Mouse (Mus musculus): Measurements from ENCODE around the gene Mcl1. TPM values are rescaled to one million over a fixed set of nuclear protein-coding genes. Genes with fewer than 3 reads are reported as not detected.

Gene Mcl1
- polyA plus RNA-seq, 1 experiment from 2014 or later: 49.0 TPM

- 72% methylated on average over 10 of the region's 10 CpGs for WGBS
- no peak for ATAC-seq (ENCODE audit: low read depth)
These were observed 13.0 kb upstream of the Mcl1 start for GRCm38 (mm10) chr3:95645313-95646235.

GRCm38 (mm10) chr3:95648016-95648415 is 10.6 kb upstream of the Mcl1 start:
- Histone ChIP-seq H3K4me3 (ENCODE audit: low read depth, low read length) (no peak overlapping the region), H3K9me3 (ENCODE audit: control insufficient read depth, low read length) (no peaks in the 10 kb centered on the region), H3K27ac (ENCODE audit: low read depth, low read length) (no peak overlapping the region), H3K27me3 (ENCODE audit: control insufficient read depth, insufficient read depth, low read length) (no peaks in the 10 kb centered on the region), H3K36me3 (ENCODE audit: control insufficient read depth, insufficient read depth, low read length) (no peaks in the 10 kb centered on the region), H3K9ac (replicated peaks; ENCODE audit: low read depth, low read length) (no peak overlapping the region), H3K4me2 (ENCODE audit: low read depth, low read length) (no peak overlapping the region), H3K4me1 (ENCODE audit: control insufficient read depth, insufficient read depth, low read length) (no peaks in the 10 kb centered on the region)
- ATAC-seq (ENCODE audit: low read depth): no peak
- WGBS: 93% methylated on average over 5 of the region's 5 CpGs

More at GRCm38 (mm10) chr3:95645313-95646235, 13.0 kb upstream of the Mcl1 start:
- no peak overlapping the region for H3K4me2 ChIP-seq (ENCODE audit: low read depth, low read length)
- H3K4me3 ChIP-seq (ENCODE audit: low read depth, low read length): no peak overlapping the region
- H3K27me3 ChIP-seq (ENCODE audit: control insufficient read depth, insufficient read depth, low read length): no peaks in the 10 kb centered on the region
- no peak overlapping the region for H3K27ac ChIP-seq (ENCODE audit: low read depth, low read length)
- H3K4me1 ChIP-seq (ENCODE audit: control insufficient read depth, insufficient read depth, low read length): no peaks in the 10 kb centered on the region
- H3K9me3 ChIP-seq (ENCODE audit: control insufficient read depth, low read length): no peaks in the 10 kb centered on the region
- no peaks in the 10 kb centered on the region for H3K36me3 ChIP-seq (ENCODE audit: control insufficient read depth, insufficient read depth, low read length)
- H3K9ac ChIP-seq (replicated peaks; ENCODE audit: low read depth, low read length): no peak overlapping the region

- Histone ChIP-seq H3K9ac (replicated peaks; ENCODE audit: low read depth, low read length) (no peak overlapping the region), H3K4me1 (ENCODE audit: control insufficient read depth, insufficient read depth, low read length) (no peaks in the 10 kb centered on the region), H3K9me3 (ENCODE audit: control insufficient read depth, low read length) (no peaks in the 10 kb centered on the region), H3K36me3 (ENCODE audit: control insufficient read depth, insufficient read depth, low read length) (no peaks in the 10 kb centered on the region), H3K27me3 (ENCODE audit: control insufficient read depth, insufficient read depth, low read length) (no peaks in the 10 kb centered on the region), H3K4me3 (ENCODE audit: low read depth, low read length) (no peak overlapping the region), H3K27ac (ENCODE audit: low read depth, low read length) (no peak overlapping the region), H3K4me2 (ENCODE audit: low read depth, low read length) (no peak overlapping the region)
- ATAC-seq (ENCODE audit: low read depth): no peak
- 77% methylated on average over 6 of the region's 6 CpGs for WGBS
These were observed 8.1 kb upstream of the Mcl1 start for GRCm38 (mm10) chr3:95650276-95651032.

- ATAC-seq (ENCODE audit: low read depth): no peak
- WGBS: 87% methylated on average over 3 of the region's 3 CpGs
- no peak overlapping the region for H3K9ac ChIP-seq (replicated peaks; ENCODE audit: low read depth, low read length)
- no peaks in the 10 kb centered on the region for H3K36me3 ChIP-seq (ENCODE audit: control insufficient read depth, insufficient read depth, low read length)
- no peak overlapping the region for H3K27ac ChIP-seq (ENCODE audit: low read depth, low read length)
- H3K27me3 ChIP-seq (ENCODE audit: control insufficient read depth, insufficient read depth, low read length): no peaks in the 10 kb centered on the region
- H3K4me1 ChIP-seq (ENCODE audit: control insufficient read depth, insufficient read depth, low read length): no peaks in the 10 kb centered on the region
- H3K4me2 ChIP-seq (ENCODE audit: low read depth, low read length): no peak overlapping the region
- no peak overlapping the region for H3K4me3 ChIP-seq (ENCODE audit: low read depth, low read length)
- H3K9me3 ChIP-seq (ENCODE audit: control insufficient read depth, low read length): no peaks in the 10 kb centered on the region
These were observed 7.6 kb upstream of the Mcl1 start for GRCm38 (mm10) chr3:95651033-95651373.

- Histone ChIP-seq H3K36me3 (ENCODE audit: control insufficient read depth, insufficient read depth, low read length) (no peaks in the 10 kb centered on the region), H3K4me3 (ENCODE audit: low read depth, low read length) (no peak overlapping the region)
- ATAC-seq (ENCODE audit: low read depth): no peak
These were observed 7.0 kb upstream of the Mcl1 start for GRCm38 (mm10) chr3:95651391-95652203.

GRCm38 (mm10) chr3:95652204-95652811 is 6.3 kb upstream of the Mcl1 start:
- 59% methylated on average over 7 of the region's 7 CpGs for WGBS

More at GRCm38 (mm10) chr3:95651391-95652203, 7.0 kb upstream of the Mcl1 start:
- no peaks in the 10 kb centered on the region for H3K27me3 ChIP-seq (ENCODE audit: control insufficient read depth, insufficient read depth, low read length)
- no peaks in the 10 kb centered on the region for H3K4me1 ChIP-seq (ENCODE audit: control insufficient read depth, insufficient read depth, low read length)
- H3K4me2 ChIP-seq (ENCODE audit: low read depth, low read length): no peak overlapping the region
- H3K9me3 ChIP-seq (ENCODE audit: control insufficient read depth, low read length): no peaks in the 10 kb centered on the region
- H3K9ac ChIP-seq (replicated peaks; ENCODE audit: low read depth, low read length): no peak overlapping the region
- H3K27ac ChIP-seq (ENCODE audit: low read depth, low read length): no peak overlapping the region
- WGBS: 92% methylated on average over 16 of the region's 16 CpGs

GRCm38 (mm10) chr3:95652871-95653270 is 5.7 kb upstream of the Mcl1 start:
- Histone ChIP-seq H3K4me2 (ENCODE audit: low read depth, low read length) (no peak overlapping the region), H3K9me3 (ENCODE audit: control insufficient read depth, low read length) (no peaks in the 10 kb centered on the region), H3K27me3 (ENCODE audit: control insufficient read depth, insufficient read depth, low read length) (no peaks in the 10 kb centered on the region), H3K9ac (replicated peaks; ENCODE audit: low read depth, low read length) (no peak overlapping the region), H3K27ac (ENCODE audit: low read depth, low read length) (no peak overlapping the region), H3K4me3 (ENCODE audit: low read depth, low read length) (no peak overlapping the region), H3K4me1 (ENCODE audit: control insufficient read depth, insufficient read depth, low read length) (no peaks in the 10 kb centered on the region), H3K36me3 (ENCODE audit: control insufficient read depth, insufficient read depth, low read length) (no peaks in the 10 kb centered on the region)
- WGBS: 29% methylated on average over 6 of the region's 6 CpGs
- ATAC-seq (ENCODE audit: low read depth): no peak

More at GRCm38 (mm10) chr3:95652204-95652811, 6.3 kb upstream of the Mcl1 start:
- no peak for ATAC-seq (ENCODE audit: low read depth)
- Histone ChIP-seq H3K27me3 (ENCODE audit: control insufficient read depth, insufficient read depth, low read length) (no peaks in the 10 kb centered on the region), H3K4me3 (ENCODE audit: low read depth, low read length) (no peak overlapping the region), H3K9me3 (ENCODE audit: control insufficient read depth, low read length) (no peaks in the 10 kb centered on the region), H3K4me1 (ENCODE audit: control insufficient read depth, insufficient read depth, low read length) (no peaks in the 10 kb centered on the region), H3K9ac (replicated peaks; ENCODE audit: low read depth, low read length) (no peak overlapping the region), H3K27ac (ENCODE audit: low read depth, low read length) (no peak overlapping the region), H3K36me3 (ENCODE audit: control insufficient read depth, insufficient read depth, low read length) (no peaks in the 10 kb centered on the region), H3K4me2 (ENCODE audit: low read depth, low read length) (no peak overlapping the region)

GRCm38 (mm10) chr3:95653473-95654034 is 5.0 kb upstream of the Mcl1 start:
- Histone ChIP-seq H3K36me3 (ENCODE audit: control insufficient read depth, insufficient read depth, low read length) (no peaks in the 10 kb centered on the region), H3K9me3 (ENCODE audit: control insufficient read depth, low read length) (no peaks in the 10 kb centered on the region), H3K4me3 (ENCODE audit: low read depth, low read length) (no peak overlapping the region), H3K4me2 (ENCODE audit: low read depth, low read length) (no peak overlapping the region), H3K27ac (ENCODE audit: low read depth, low read length) (no peak overlapping the region), H3K4me1 (ENCODE audit: control insufficient read depth, insufficient read depth, low read length) (no peaks in the 10 kb centered on the region), H3K27me3 (ENCODE audit: control insufficient read depth, insufficient read depth, low read length) (no peaks in the 10 kb centered on the region), H3K9ac (replicated peaks; ENCODE audit: low read depth, low read length) (no peak overlapping the region)
- 36% methylated on average over 11 of the region's 11 CpGs for WGBS
- no peak for ATAC-seq (ENCODE audit: low read depth)

Measured in neural tube, embryonic 14.5 days (tissue).